Mouse (Mus musculus): ENCODE results near the gene Birc5. TPM values are rescaled to one million over a fixed set of nuclear protein-coding genes. Genes with fewer than 3 reads are reported as not detected.
A peak's percentile ranks its signal among the peaks of the same experiment; 100 is the strongest.
"Not testable (repeated sequence)": the region's sequence is repeated elsewhere in the genome, so short reads cannot be mapped to it uniquely, and the experiment has no call there.

Gene Birc5
- total and polyA plus RNA-seq, 2 experiments from 2014 or later = 6.0 to 13.2 TPM

GRCm38 (mm10) chr11:117828149-117828887 lies 20.7 kb upstream of the Birc5 start:
- Histone ChIP-seq H3K27ac (ENCODE audit: low read depth, low read length) (no peak overlapping the region), H3K4me3 (ENCODE audit: low read depth, low read length) (no peak overlapping the region), H3K27me3 (ENCODE audit: insufficient read depth, low read length) (no peaks in the 10 kb centered on the region), H3K4me2 (ENCODE audit: low read depth, low read length, poor library complexity, severe bottlenecking) (no peak overlapping the region), H3K4me1 (ENCODE audit: insufficient read depth, low read length) (0 out of 2 replicates have a peak, but pooled peaks cover 4% of the 10 kb centered on the region), H3K9ac (replicated peaks; ENCODE audit: low read length, poor library complexity, severe bottlenecking) (no peak overlapping the region), H3K9me3 (ENCODE audit: low read length) (no peaks in the 10 kb centered on the region), H3K36me3 (ENCODE audit: insufficient read depth, low read length) (no peaks in the 10 kb centered on the region)
- ATAC-seq (ENCODE audit: low FRiP score) = no peak
- no peak for DNase-seq (ENCODE audit: low spot score)
- WGBS = 70% methylated on average over 18 of the region's 18 CpGs
- no peak for TF ChIP-seq CTCF (IDR thresholded peaks at IDR 0.05)

GRCm38 (mm10) chr11:117828888-117829604 lies 20.0 kb upstream of the Birc5 start:
- H3K36me3 ChIP-seq (ENCODE audit: insufficient read depth, low read length) = no peaks in the 10 kb centered on the region
- no peak overlapping the region for H3K27ac ChIP-seq (ENCODE audit: low read depth, low read length)
- TF ChIP-seq CTCF (IDR thresholded peaks at IDR 0.05) = no peak
- peak; percentile 64 for DNase-seq (ENCODE audit: low spot score)
- no peak overlapping the region for H3K4me2 ChIP-seq (ENCODE audit: low read depth, low read length, poor library complexity, severe bottlenecking)
- 50% methylated on average over 9 of the region's 9 CpGs for WGBS
- H3K4me1 ChIP-seq (ENCODE audit: insufficient read depth, low read length) = 0 out of 2 replicates have a peak, but pooled peaks cover 4% of the 10 kb centered on the region
- H3K4me3 ChIP-seq (ENCODE audit: low read depth, low read length) = no peak overlapping the region
- no peaks in the 10 kb centered on the region for H3K9me3 ChIP-seq (ENCODE audit: low read length)
- no peak overlapping the region for H3K9ac ChIP-seq (replicated peaks; ENCODE audit: low read length, poor library complexity, severe bottlenecking)
- no peaks in the 10 kb centered on the region for H3K27me3 ChIP-seq (ENCODE audit: insufficient read depth, low read length)
- ATAC-seq (ENCODE audit: low FRiP score) = no peak

GRCm38 (mm10) chr11:117829671-117830215 lies 19.3 kb upstream of the Birc5 start:
- TF ChIP-seq CTCF (IDR thresholded peaks at IDR 0.05) = no peak
- 0 out of 2 replicates have a peak, but pooled peaks cover 4% of the 10 kb centered on the region for H3K4me1 ChIP-seq (ENCODE audit: insufficient read depth, low read length)

GRCm38 (mm10) chr11:117830401-117830800 lies 18.6 kb upstream of the Birc5 start:
- DNase-seq (ENCODE audit: low spot score) (no peak), ATAC-seq (ENCODE audit: low FRiP score) (no peak)
- no peak overlapping the region for H3K4me2 ChIP-seq (ENCODE audit: low read depth, low read length, poor library complexity, severe bottlenecking)
- no peaks in the 10 kb centered on the region for H3K27me3 ChIP-seq (ENCODE audit: insufficient read depth, low read length)
- H3K4me3 ChIP-seq (ENCODE audit: low read depth, low read length) = no peak overlapping the region
- WGBS = 74% methylated on average over 9 of the region's 9 CpGs
- TF ChIP-seq CTCF (IDR thresholded peaks at IDR 0.05) = no peak
- no peak overlapping the region for H3K9ac ChIP-seq (replicated peaks; ENCODE audit: low read length, poor library complexity, severe bottlenecking)
- H3K4me1 ChIP-seq (ENCODE audit: insufficient read depth, low read length) = 0 out of 2 replicates have a peak, but pooled peaks cover under 1% of the 10 kb centered on the region
- no peaks in the 10 kb centered on the region for H3K36me3 ChIP-seq (ENCODE audit: insufficient read depth, low read length)
- no peaks in the 10 kb centered on the region for H3K9me3 ChIP-seq (ENCODE audit: low read length)
- H3K27ac ChIP-seq (ENCODE audit: low read depth, low read length) = no peak overlapping the region

More at GRCm38 (mm10) chr11:117829671-117830215, 19.3 kb upstream of the Birc5 start:
- Histone ChIP-seq H3K4me2 (ENCODE audit: low read depth, low read length, poor library complexity, severe bottlenecking) (no peak overlapping the region), H3K9me3 (ENCODE audit: low read length) (no peaks in the 10 kb centered on the region), H3K27ac (ENCODE audit: low read depth, low read length) (no peak overlapping the region), H3K27me3 (ENCODE audit: insufficient read depth, low read length) (no peaks in the 10 kb centered on the region), H3K36me3 (ENCODE audit: insufficient read depth, low read length) (no peaks in the 10 kb centered on the region), H3K4me3 (ENCODE audit: low read depth, low read length) (no peak overlapping the region), H3K9ac (replicated peaks; ENCODE audit: low read length, poor library complexity, severe bottlenecking) (no peak overlapping the region)
- WGBS = 77% methylated on average over 2 of the region's 2 CpGs
- ATAC-seq (ENCODE audit: low FRiP score) = no peak
- no peak for DNase-seq (ENCODE audit: low spot score)

- ATAC-seq (ENCODE audit: low FRiP score) (peak; percentile 75), DNase-seq (ENCODE audit: low spot score) (peak; percentile 70)
- peak; percentile 78 for TF ChIP-seq CTCF (IDR thresholded peaks at IDR 0.05)
- Histone ChIP-seq H3K36me3 (ENCODE audit: insufficient read depth, low read length) (no peaks in the 10 kb centered on the region), H3K4me3 (ENCODE audit: low read depth, low read length) (peak overlapping the region; percentile 27), H3K9me3 (ENCODE audit: low read length) (no peaks in the 10 kb centered on the region), H3K27ac (ENCODE audit: low read depth, low read length) (peak overlapping the region; percentile 51; the same call in 1 of the 2 replicates), H3K4me1 (ENCODE audit: insufficient read depth, low read length) (no peaks in the 10 kb centered on the region), H3K27me3 (ENCODE audit: insufficient read depth, low read length) (no peaks in the 10 kb centered on the region), H3K4me2 (ENCODE audit: low read depth, low read length, poor library complexity, severe bottlenecking) (peak overlapping the region; percentile 42), H3K9ac (replicated peaks; ENCODE audit: low read length, poor library complexity, severe bottlenecking) (0 out of 2 replicates have a peak overlapping the region, but pooled peaks have one; percentile 14)
- 20% methylated on average over 28 of the region's 28 CpGs for WGBS
These were observed 16.7 kb upstream of the Birc5 start for GRCm38 (mm10) chr11:117832086-117832969.

- not testable (repeated sequence) for ATAC-seq (ENCODE audit: low FRiP score); H3K36me3 ChIP-seq (ENCODE audit: insufficient read depth, low read length); H3K4me2 ChIP-seq (ENCODE audit: low read depth, low read length, poor library complexity, severe bottlenecking); H3K27me3 ChIP-seq (ENCODE audit: insufficient read depth, low read length); H3K9ac ChIP-seq (replicated peaks; ENCODE audit: low read length, poor library complexity, severe bottlenecking); DNase-seq (ENCODE audit: low spot score); H3K27ac ChIP-seq (ENCODE audit: low read depth, low read length); H3K4me3 ChIP-seq (ENCODE audit: low read depth, low read length); H3K4me1 ChIP-seq (ENCODE audit: insufficient read depth, low read length); H3K9me3 ChIP-seq (ENCODE audit: low read length)
- 96% methylated on average over 4 of the region's 6 CpGs for WGBS
These were observed 15.5 kb upstream of the Birc5 start for GRCm38 (mm10) chr11:117833509-117833908.
